Mouse (Mus musculus): Measurements from ENCODE around the gene Ecel1. TPM values are rescaled to one million over a fixed set of nuclear protein-coding genes. Genes with fewer than 3 reads are reported as not detected.

Gene Ecel1
- total RNA-seq, 2 experiments from 2014 or later, result 1.1 to 2.9 TPM

DNA sequence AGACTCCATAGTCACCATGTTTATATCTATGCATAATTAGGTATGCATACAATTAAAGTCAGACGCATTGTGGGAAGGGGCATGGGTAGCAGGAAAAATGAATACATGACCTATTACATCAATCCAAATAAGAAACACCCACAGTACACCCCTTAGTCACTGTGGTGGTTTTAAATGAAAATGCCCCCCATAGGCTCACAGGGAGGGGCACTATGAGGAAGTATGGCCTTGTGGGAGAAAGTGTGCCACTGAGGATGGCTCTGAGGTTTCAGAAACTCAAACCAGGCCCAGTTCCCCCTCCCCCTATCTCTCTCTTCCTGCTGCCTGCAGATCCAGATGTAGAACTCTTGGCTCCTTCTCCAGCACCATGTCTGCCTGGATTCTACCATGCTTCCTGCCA is 52.4 kb downstream of the Ecel1 start:
- DNase-seq (ENCODE audit: low spot score in 2 of 2), result no peak

DNA sequence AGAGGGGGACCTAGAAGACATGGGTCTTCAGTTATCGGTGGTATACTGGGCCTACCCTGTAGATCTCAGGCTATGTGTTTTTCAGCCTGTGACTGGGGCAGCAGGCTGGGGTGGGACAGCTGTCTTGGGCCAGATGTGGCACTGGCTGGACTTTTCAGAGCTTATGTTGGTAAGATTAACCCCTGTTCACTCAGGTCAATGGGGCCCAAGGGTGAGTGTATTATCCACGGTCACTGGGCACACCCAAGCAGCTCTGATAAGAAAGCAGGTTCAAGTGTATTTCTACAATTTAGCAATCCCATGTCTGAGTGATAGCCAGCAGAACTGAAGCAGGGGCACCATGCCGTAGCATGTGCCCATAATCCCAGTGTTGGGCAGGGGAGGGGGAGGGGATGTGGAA is 54.2 kb downstream of the Ecel1 start:
- DNase-seq (ENCODE audit: low spot score in 2 of 2), result no peak

DNA sequence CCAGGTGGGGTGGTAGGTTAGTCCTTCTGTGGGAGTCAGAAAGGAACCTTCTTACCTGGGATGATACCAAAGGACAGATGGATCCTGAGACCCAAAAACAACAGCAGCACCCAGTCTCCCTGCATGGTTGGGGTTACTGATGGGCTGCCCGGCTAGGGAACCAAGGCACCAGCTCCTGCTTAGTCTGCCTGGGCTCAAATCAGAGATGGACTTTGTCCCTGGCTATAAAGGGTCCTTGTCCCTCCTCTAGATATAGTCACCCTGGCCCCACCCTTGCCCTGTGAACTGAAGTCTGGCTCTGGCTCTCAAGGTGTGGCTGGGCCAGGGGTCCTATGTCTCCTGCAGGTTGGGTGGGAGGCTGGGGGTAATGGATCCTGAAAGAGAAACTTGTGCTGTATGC is 54.9 kb downstream of the Ecel1 start, which contains the start of gene Alpi:
Gene Alpi (minus strand): TSS at position 196 of the 400 bp plus-strand sequence.
- no peak for DNase-seq (ENCODE audit: low spot score in 2 of 2)

DNA sequence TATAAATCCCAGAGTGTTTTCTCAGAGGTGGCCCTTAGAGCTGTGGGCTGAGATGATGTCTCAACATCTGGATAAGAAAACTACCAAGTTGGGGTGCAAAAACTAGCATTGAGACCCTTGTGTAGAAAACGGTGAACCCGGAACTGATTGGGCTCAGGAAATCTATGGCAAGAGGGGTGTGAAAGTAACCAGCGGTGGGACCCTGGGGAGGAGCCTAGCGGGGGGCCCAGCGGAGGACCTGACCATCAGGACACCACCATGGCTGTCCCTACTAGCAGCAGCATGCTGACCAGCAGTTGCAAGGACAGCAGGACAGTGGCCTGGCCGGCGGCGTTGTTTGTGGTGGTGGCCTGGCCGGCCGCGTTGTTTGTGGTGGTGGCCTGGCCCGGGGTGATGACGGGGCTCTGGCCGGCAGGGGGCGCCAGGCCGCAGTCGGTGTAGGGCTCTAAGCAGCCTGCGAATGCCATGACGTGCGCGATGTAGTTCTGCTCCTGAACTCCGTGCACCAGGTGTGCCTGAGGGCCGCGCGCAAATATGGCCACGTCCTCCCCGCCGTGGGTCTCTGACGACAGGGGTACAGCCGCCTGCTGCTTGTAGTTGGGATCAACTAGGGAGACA is 57.9 kb downstream of the Ecel1 start:
- peak; percentile 75 for DNase-seq (ENCODE audit: low spot score in 2 of 2)

Other genes starting within 250 kb of the Ecel1 start
- not detected for gene Alppl2, start 66.6 kb downstream of the Ecel1 start, total RNA-seq (2021)
- gene Alpi, start 54.9 kb downstream of the Ecel1 start, total RNA-seq (2021), result not detected
- not detected for gene Akp3, start 31.5 kb downstream of the Ecel1 start, total RNA-seq (2021)
- not detected for gene Prss56, start 26.8 kb upstream of the Ecel1 start, total RNA-seq (2021)
- gene Chrnd, start 34.1 kb upstream of the Ecel1 start, total RNA-seq (2021), result not detected
- gene Chrng, start 48.1 kb upstream of the Ecel1 start, total RNA-seq (2021), result not detected
- 10 to 100 TPM; 76.6 to 85.7 TPM for gene Eif4e2, start 57.4 kb upstream of the Ecel1 start, total RNA-seq (2021)
- 100 to 1,000 TPM; 329 to 423 TPM for gene Efhd1, start 107.8 kb upstream of the Ecel1 start, total RNA-seq (2021)
- gene Gigyf2, start 170.5 kb upstream of the Ecel1 start, total RNA-seq (2021), result 100 to 1,000 TPM in 1 of 2 experiments, 10 to 100 TPM in 1; 79.7 to 101 TPM
- not detected for gene Kcnj13, start 238.2 kb upstream of the Ecel1 start, total RNA-seq (2021)

Data from adrenal gland, adult 18-20 months (tissue).